Mouse (Mus musculus): ENCODE measurements around the gene Zbtb1. TPM values are rescaled to one million over a fixed set of nuclear protein-coding genes. Genes with fewer than 3 reads are reported as not detected.

The Zbtb1 gene
- total and polyA plus RNA-seq, 3 experiments: 6.4 to 27.2 (median 24.8) TPM

GRCm38 (mm10) chr12:76407184-76407583 lies 37.1 kb downstream of the Zbtb1 start:
- ATAC-seq (ENCODE audit: extremely low read depth, insufficient number of reproducible peaks, low FRiP score, poor library complexity, severe bottlenecking) (no peak), DNase-seq (ENCODE audit: low spot score) (no peak)
- Histone ChIP-seq H3K4me1 (ENCODE audit: insufficient read depth, low read depth, low read length) (peaks cover 24% of the 10 kb centered on the region), H3K4me3 (ENCODE audit: low read depth, low read length) (no peak overlapping the region), H3K27me3 (ENCODE audit: insufficient read depth, low read length) (peaks cover 19% of the 10 kb centered on the region; the same call in 1 of the 2 replicates), H3K9me3 (replicated peaks) (peaks cover 20% of the 10 kb centered on the region), H3K36me3 (replicated peaks) (peaks cover 14% of the 10 kb centered on the region)
- TF ChIP-seq POLR2AphosphoS5 (IDR thresholded peaks at IDR 0.05; ENCODE audit: insufficient replicate concordance, low read depth, low read length) (no peak), TAL1 (conservative IDR thresholded peaks at IDR 0.05; ENCODE audit: low read depth, low read length) (no peak), CTCF (IDR thresholded peaks at IDR 0.05; ENCODE audit: low read depth, low read length) (no peak), GATA1 (IDR thresholded peaks at IDR 0.05; ENCODE audit: borderline replicate concordance, low read length) (no peak), GATA2 (IDR thresholded peaks at IDR 0.05; ENCODE audit: borderline replicate concordance, low read depth, low read length) (no peak)

- Histone ChIP-seq H3K9me3 (replicated peaks) (peaks cover 20% of the 10 kb centered on the region), H3K4me3 (ENCODE audit: low read depth, low read length) (no peak overlapping the region), H3K4me1 (ENCODE audit: insufficient read depth, low read depth, low read length) (peaks cover 13% of the 10 kb centered on the region), H3K27me3 (ENCODE audit: insufficient read depth, low read length) (peaks cover 19% of the 10 kb centered on the region; the same call in 1 of the 2 replicates), H3K36me3 (replicated peaks) (peaks cover 14% of the 10 kb centered on the region)
- ATAC-seq (ENCODE audit: extremely low read depth, insufficient number of reproducible peaks, low FRiP score, poor library complexity, severe bottlenecking) (no peak), DNase-seq (ENCODE audit: low spot score) (no peak)
- no peak for TF ChIP-seq CTCF (IDR thresholded peaks at IDR 0.05; ENCODE audit: low read depth, low read length)
- no peak for TF ChIP-seq GATA1 (IDR thresholded peaks at IDR 0.05; ENCODE audit: borderline replicate concordance, low read length)
- no peak for TF ChIP-seq POLR2AphosphoS5 (IDR thresholded peaks at IDR 0.05; ENCODE audit: insufficient replicate concordance, low read depth, low read length)
- no peak for TF ChIP-seq GATA2 (IDR thresholded peaks at IDR 0.05; ENCODE audit: borderline replicate concordance, low read depth, low read length)
- TF ChIP-seq TAL1 (conservative IDR thresholded peaks at IDR 0.05; ENCODE audit: low read depth, low read length): no peak
These were observed 39.1 kb downstream of the Zbtb1 start for GRCm38 (mm10) chr12:76409166-76409565.

- TF ChIP-seq CTCF (IDR thresholded peaks at IDR 0.05; ENCODE audit: low read depth, low read length) (no peak), POLR2AphosphoS5 (IDR thresholded peaks at IDR 0.05; ENCODE audit: insufficient replicate concordance, low read depth, low read length) (no peak), GATA1 (IDR thresholded peaks at IDR 0.05; ENCODE audit: borderline replicate concordance, low read length) (no peak), TAL1 (conservative IDR thresholded peaks at IDR 0.05; ENCODE audit: low read depth, low read length) (no peak), GATA2 (IDR thresholded peaks at IDR 0.05; ENCODE audit: borderline replicate concordance, low read depth, low read length) (no peak)
- ATAC-seq (ENCODE audit: extremely low read depth, insufficient number of reproducible peaks, low FRiP score, poor library complexity, severe bottlenecking) (no peak), DNase-seq (ENCODE audit: low spot score) (no peak)
- Histone ChIP-seq H3K4me3 (ENCODE audit: low read depth, low read length) (no peak overlapping the region), H3K9me3 (replicated peaks) (peaks cover 11% of the 10 kb centered on the region), H3K27me3 (ENCODE audit: insufficient read depth, low read length) (peaks cover 17% of the 10 kb centered on the region), H3K36me3 (replicated peaks) (no peaks in the 10 kb centered on the region), H3K4me1 (ENCODE audit: insufficient read depth, low read depth, low read length) (peaks cover 3% of the 10 kb centered on the region; the same call in 1 of the 2 replicates)
These were observed 45.4 kb downstream of the Zbtb1 start for GRCm38 (mm10) chr12:76415383-76416010.

- no peak for DNase-seq (ENCODE audit: low spot score)
These were observed 47.4 kb downstream of the Zbtb1 start, which contains the start of gene Ppp1r36 for GRCm38 (mm10) chr12:76417433-76417854. TSS of gene Ppp1r36 (plus strand) at chr12:76417538.

GRCm38 (mm10) chr12:76418346-76418745 lies 48.3 kb downstream of the Zbtb1 start:
- TF ChIP-seq TAL1 (conservative IDR thresholded peaks at IDR 0.05; ENCODE audit: low read depth, low read length) (no peak), GATA1 (IDR thresholded peaks at IDR 0.05; ENCODE audit: borderline replicate concordance, low read length) (no peak), GATA2 (IDR thresholded peaks at IDR 0.05; ENCODE audit: borderline replicate concordance, low read depth, low read length) (no peak), POLR2AphosphoS5 (IDR thresholded peaks at IDR 0.05; ENCODE audit: insufficient replicate concordance, low read depth, low read length) (no peak), CTCF (IDR thresholded peaks at IDR 0.05; ENCODE audit: low read depth, low read length) (no peak)
- no peak for DNase-seq (ENCODE audit: low spot score)
- Histone ChIP-seq H3K9me3 (replicated peaks) (peaks cover 11% of the 10 kb centered on the region), H3K27me3 (ENCODE audit: insufficient read depth, low read length) (peaks cover 17% of the 10 kb centered on the region), H3K4me1 (ENCODE audit: insufficient read depth, low read depth, low read length) (peaks cover 3% of the 10 kb centered on the region; the same call in 1 of the 2 replicates), H3K36me3 (replicated peaks) (no peaks in the 10 kb centered on the region), H3K4me3 (ENCODE audit: low read depth, low read length) (no peak overlapping the region)
- no peak for ATAC-seq (ENCODE audit: extremely low read depth, insufficient number of reproducible peaks, low FRiP score, poor library complexity, severe bottlenecking)

More at GRCm38 (mm10) chr12:76417433-76417854, 47.4 kb downstream of the Zbtb1 start, which contains the start of gene Ppp1r36:
- no peak for TF ChIP-seq TAL1 (conservative IDR thresholded peaks at IDR 0.05; ENCODE audit: low read depth, low read length)
- no peak for TF ChIP-seq GATA1 (IDR thresholded peaks at IDR 0.05; ENCODE audit: borderline replicate concordance, low read length)
- no peak for TF ChIP-seq GATA2 (IDR thresholded peaks at IDR 0.05; ENCODE audit: borderline replicate concordance, low read depth, low read length)
- TF ChIP-seq CTCF (IDR thresholded peaks at IDR 0.05; ENCODE audit: low read depth, low read length): no peak
- no peak for TF ChIP-seq POLR2AphosphoS5 (IDR thresholded peaks at IDR 0.05; ENCODE audit: insufficient replicate concordance, low read depth, low read length)
- no peak within 1 kb of the TSS for H3K4me3 ChIP-seq (ENCODE audit: low read depth, low read length)
- H3K36me3 ChIP-seq (replicated peaks): no peaks in the 10 kb centered on the region
- ATAC-seq (ENCODE audit: extremely low read depth, insufficient number of reproducible peaks, low FRiP score, poor library complexity, severe bottlenecking): no peak
- peaks cover 17% of the 10 kb centered on the region for H3K27me3 ChIP-seq (ENCODE audit: insufficient read depth, low read length)
- peaks cover 3% of the 10 kb centered on the region; the same call in 1 of the 2 replicates for H3K4me1 ChIP-seq (ENCODE audit: insufficient read depth, low read depth, low read length)
- H3K9me3 ChIP-seq (replicated peaks): peaks cover 11% of the 10 kb centered on the region

- no peak for DNase-seq (ENCODE audit: low spot score)
These were observed 55.2 kb downstream of the Zbtb1 start for GRCm38 (mm10) chr12:76425256-76425655.

More at GRCm38 (mm10) chr12:76425256-76425655, 55.2 kb downstream of the Zbtb1 start:
- H3K9me3 ChIP-seq (replicated peaks): no peaks in the 10 kb centered on the region
- no peaks in the 10 kb centered on the region for H3K36me3 ChIP-seq (replicated peaks)
- TF ChIP-seq GATA1 (IDR thresholded peaks at IDR 0.05; ENCODE audit: borderline replicate concordance, low read length): no peak
- no peak for TF ChIP-seq CTCF (IDR thresholded peaks at IDR 0.05; ENCODE audit: low read depth, low read length)
- no peak for TF ChIP-seq GATA2 (IDR thresholded peaks at IDR 0.05; ENCODE audit: borderline replicate concordance, low read depth, low read length)
- TF ChIP-seq TAL1 (conservative IDR thresholded peaks at IDR 0.05; ENCODE audit: low read depth, low read length): no peak
- no peak for TF ChIP-seq POLR2AphosphoS5 (IDR thresholded peaks at IDR 0.05; ENCODE audit: insufficient replicate concordance, low read depth, low read length)
- ATAC-seq (ENCODE audit: extremely low read depth, insufficient number of reproducible peaks, low FRiP score, poor library complexity, severe bottlenecking): no peak
- peaks cover 27% of the 10 kb centered on the region for H3K27me3 ChIP-seq (ENCODE audit: insufficient read depth, low read length)
- H3K4me1 ChIP-seq (ENCODE audit: insufficient read depth, low read depth, low read length): no peaks in the 10 kb centered on the region
- no peak overlapping the region for H3K4me3 ChIP-seq (ENCODE audit: low read depth, low read length)
